Mouse (Mus musculus) ES-E14 (cell line): ENCODE results near the gene Nrbp1.

Experiments
- HCFC1 ChIP-seq: IDR thresholded peaks from 2 replicates; pipeline ENCODE4 v1.6.1; 2012; ENCODE audit warnings: low read length, inconsistent platforms, borderline replicate concordance; ENCODE audit not compliant: insufficient read depth
- MAFK ChIP-seq: IDR thresholded peaks from 2 replicates; pipeline ENCODE4 v1.6.1; 2014; ENCODE audit warnings: mild to moderate bottlenecking, low read depth, low read length, inconsistent platforms; ENCODE audit not compliant: insufficient read depth

- TF ChIP-seq HCFC1 (no peak), MAFK (no peak)
These were observed 48.4 kb upstream of the Nrbp1 start for GRCm38 (mm10) chr5:31192045-31192938.
